Mouse (Mus musculus): ENCODE measurements around the gene Glyatl3.

Gene Glyatl3

GRCm38 (mm10) chr17:40855065-40855464, 59.1 kb downstream of the Glyatl3 start:
- no peak for DNase-seq (ENCODE audit: low spot score in 2 of 2)

All from right cerebral cortex, adult 2 months (tissue).